Mouse (Mus musculus): ENCODE data around the gene Aspscr1. TPM values are rescaled to one million over a fixed set of nuclear protein-coding genes. Genes with fewer than 3 reads are reported as not detected.

Gene Aspscr1
- total RNA-seq, 2 experiments from 2014 or later, result 48.6 to 55.3 TPM

DNA sequence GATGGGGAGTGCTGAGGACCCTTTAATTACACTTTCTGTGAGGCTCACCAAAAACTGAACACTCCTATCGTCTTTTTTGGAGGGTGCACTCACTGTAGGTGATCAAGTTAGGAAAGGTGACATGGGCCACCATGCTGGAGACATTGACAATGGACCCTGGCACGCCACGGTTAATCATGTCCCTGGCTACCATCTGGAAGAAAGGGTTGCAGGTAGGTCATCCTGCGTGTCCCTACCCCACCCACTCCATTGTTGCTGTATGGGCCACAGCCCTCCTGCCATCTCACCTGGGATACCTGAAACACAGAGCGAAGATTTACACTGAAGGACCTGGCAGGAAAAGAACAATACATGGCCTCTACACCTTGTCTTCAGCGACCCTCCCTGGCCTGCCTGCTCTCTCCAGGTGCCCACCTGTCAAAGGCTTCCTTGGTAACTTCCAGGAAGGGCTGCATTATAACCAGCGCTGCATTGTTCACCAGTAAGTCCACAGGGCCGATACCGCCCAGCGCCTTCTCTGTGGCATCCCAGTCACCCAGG is 57.6 kb downstream of the Aspscr1 start:
- no peak for DNase-seq (ENCODE audit: low spot score in 2 of 2)

DNA sequence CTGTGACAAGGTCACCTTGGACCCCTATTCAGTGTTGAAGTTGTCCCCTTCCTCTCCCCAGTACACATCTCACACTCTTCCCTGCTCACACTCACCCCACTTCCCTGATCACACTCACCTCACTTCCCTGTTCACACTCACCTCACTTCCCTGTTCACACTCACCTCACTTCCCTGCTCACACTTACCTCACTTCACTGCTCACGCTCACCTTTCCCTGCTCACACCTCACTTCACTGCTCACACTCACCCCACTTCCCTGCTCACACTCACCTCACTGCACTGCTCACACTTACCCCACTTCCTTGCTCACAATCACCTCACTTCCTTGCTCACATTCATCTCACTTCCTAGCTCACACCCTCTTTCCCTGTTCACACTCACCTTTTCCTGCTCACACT is 58.6 kb downstream of the Aspscr1 start:
- no peak for DNase-seq (ENCODE audit: low spot score in 2 of 2)

DNA sequence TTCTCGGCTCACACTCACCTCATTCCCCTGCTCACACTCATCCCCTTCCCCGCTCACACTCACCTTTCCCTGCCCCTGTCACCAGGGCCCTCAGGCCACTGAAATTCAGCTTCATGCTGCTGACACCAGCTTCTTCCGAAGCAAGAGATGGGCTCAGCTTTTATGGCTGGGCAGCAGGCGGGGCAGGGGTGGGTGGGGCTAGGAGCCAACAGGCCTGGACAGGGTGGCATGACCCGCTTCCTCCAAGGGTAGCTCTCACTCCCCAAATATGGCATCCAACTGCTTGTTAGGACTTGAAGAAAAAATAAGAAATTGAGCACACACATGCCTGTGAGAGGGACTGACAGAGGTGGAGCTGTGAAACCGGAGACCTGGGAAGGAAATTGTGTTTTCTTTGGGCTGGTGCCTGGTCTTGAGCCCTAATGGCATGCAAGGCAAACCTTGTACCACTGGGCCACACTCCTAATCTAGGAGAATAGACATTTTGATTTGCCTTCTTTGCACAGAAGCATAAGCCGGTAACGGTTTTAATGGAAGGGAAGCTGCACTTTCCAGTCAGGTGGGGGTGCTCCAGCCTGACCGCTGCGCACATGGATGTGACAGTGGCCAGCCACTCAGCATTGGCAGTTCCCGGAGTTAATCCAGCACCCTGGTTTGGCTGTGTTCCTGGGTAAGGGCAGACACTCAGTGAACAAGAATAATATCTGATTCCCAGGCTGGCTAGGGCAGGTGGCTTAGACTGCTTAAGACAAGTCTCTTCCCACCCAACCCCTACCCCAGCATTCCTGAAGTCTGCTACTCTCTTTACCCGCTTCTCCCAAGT is 59.3 kb downstream of the Aspscr1 start, which contains the start of gene Cbr2:
Gene Cbr2, minus strand, starts transcription at position 257 of the 823 bp plus-strand sequence.
- no peak for DNase-seq (ENCODE audit: low spot score in 2 of 2)

DNA sequence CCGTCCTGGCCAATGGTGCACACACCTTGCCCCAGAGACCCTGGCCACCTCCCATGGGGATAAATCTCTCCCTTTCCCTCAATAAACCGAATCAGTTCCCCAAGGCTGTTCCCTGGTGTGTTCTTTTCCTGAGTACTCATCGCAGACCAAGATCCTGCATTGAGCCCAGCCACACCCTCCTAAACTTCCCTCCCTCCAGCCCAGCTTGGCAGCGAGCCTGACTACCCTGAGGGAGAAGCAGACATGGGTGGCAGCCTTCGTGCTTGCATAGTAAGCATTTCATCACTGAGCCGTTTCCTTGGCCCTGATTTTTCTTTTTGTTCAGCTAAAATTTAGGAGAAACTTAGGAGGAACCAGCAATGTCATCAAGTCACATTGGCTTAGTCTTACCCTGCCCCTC is 60.7 kb downstream of the Aspscr1 start:
- DNase-seq (ENCODE audit: low spot score in 2 of 2), result no peak

DNA sequence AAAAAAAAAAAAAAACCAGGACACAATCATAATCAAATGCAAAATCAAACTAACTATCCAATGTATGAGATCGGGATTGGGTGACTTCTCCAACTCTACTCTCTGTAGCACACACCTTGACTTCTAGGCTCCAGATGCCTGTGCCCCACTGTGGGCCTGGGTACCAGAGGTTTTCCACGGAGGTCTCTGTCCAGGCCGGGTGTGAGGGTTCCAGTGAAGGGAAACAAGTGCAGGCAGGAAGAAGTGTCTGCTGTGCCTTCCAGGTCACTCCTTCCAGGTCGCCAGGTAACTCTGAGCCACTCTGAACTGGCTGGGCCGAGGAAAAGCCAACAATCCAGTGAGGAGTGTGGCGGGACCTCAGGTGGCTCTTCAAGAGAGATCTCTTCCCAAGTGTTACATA is 63.7 kb downstream of the Aspscr1 start:
- DNase-seq (ENCODE audit: low spot score in 2 of 2), result no peak

DNA sequence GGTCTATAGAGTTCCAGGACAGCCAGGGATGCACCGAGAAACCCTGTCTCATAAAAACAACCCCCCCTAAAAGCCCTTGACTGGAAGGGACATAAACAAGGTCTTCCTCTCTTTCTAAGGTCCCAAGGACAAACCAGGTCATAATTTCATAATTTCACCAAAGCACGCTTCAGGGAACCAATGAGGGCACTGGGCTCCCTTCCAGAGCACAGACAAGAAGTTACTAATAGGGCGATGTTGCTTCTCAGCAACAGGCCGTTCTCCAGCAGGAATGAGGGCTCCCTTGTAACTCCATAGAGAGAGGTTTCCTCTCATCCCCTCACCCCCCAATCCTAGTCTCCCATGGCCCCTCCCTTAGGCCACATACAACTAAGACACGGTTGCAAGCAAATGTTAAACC is 68.2 kb downstream of the Aspscr1 start:
- DNase-seq (ENCODE audit: low spot score in 2 of 2), result no peak

DNA sequence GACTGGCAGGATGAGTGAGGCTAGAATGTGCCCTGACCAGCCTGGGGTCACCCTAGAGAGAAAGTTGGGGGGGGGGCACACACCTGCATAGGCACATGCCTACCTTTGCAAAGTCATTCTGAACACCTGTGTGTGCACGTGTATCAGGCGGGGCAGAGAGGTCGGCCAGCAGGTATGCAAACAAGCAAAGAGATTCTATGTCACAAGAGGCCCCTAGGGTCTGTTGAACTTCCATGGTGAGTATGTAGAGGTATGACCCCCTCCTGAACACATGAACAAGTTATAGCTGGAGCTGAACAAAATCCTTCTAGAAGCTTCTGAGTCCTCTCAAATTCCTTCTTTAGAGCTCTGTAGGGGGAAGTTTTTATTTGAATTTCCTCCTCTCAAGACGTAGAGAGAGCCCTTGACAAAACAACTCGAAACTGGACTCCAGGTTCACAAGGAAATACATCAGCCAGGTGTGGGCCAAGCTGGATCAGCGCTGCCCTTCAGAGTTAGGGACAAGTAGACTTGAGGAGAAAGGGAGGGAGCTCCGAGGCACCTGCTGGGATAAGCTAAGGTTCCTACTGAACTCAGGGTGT is 71.4 kb downstream of the Aspscr1 start:
- DNase-seq (ENCODE audit: low spot score in 2 of 2), result no peak

DNA sequence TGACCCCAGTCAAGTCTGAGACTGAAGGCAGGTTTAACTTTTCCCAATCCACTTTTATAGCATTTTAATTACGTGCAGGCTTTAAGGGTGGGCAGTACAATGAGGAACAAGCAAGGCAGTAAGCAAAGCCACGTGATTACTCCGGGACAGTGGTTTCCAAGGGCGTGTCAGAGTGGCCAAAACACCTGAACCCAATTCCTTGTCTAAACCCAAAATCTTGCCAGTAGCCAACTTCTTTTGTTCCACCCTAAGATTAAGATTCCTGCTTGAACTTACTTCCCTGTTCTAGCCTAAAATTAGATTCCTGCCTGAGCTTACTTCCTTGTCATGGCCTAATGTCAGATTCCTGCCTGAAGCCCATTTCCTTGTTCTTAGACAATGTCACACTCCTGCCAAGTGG is 75.2 kb downstream of the Aspscr1 start:
- DNase-seq (ENCODE audit: low spot score in 2 of 2), result no peak

DNA sequence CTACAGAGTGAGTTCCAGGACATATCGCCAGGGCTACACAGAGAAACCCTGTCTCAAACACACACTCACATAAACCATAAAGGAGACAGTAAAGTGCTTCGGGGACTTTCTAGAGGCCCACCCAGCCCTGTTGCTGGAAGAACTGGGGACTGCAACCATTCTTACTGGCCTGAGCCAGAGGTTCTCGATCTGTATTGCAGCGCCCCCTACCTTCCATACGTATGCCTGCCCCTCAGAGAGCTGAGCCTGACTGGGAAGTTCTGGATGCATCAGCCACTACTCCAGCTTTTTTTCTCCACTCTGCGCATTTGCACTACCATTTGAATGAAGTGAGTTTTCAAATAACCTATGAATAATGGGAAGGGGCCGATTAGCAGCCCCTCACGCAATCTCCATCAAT is 76.7 kb downstream of the Aspscr1 start:
- DNase-seq (ENCODE audit: low spot score in 2 of 2), result no peak

DNA sequence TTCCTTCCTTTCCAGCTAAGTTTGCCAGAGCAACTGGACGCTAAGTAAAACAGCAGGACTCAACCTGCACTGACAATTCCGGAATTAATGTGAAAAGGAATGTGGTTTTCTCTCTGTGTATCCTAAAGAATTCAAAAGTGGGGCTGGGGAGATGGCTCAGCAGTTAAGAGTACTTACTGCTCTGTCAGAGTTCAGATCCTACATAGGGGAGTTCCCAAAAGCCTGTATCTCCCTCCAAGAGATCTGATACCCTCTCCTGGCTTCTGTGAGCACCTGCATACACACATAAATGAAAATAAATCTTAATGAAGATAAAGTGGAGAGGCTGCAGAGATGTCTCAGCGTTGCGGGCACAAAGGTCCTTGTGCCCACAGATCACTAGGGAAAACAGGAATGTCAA is 78.8 kb downstream of the Aspscr1 start:
- DNase-seq (ENCODE audit: low spot score in 2 of 2), result no peak

Small RNA genes within 50 kb of the gene (microRNA-seq; reads per million reads assigned to microRNA genes)
- not detected for gene Mir6936

Other genes starting within 250 kb of the Aspscr1 start
- gene Nploc4, start 235.3 kb upstream of the Aspscr1 start, total RNA-seq (2021), result 10 to 100 TPM; 68.0 to 80.5 TPM
- gene Tspan10, start 230.3 kb upstream of the Aspscr1 start, total RNA-seq (2021), result 1 to 10 TPM in 1 of 2 experiments, not detected in 1; 4.6 TPM
- under 1 TPM in 1 of 2 experiments, not detected in 1; 0.39 TPM for gene Pde6g, start 219.5 kb upstream of the Aspscr1 start, total RNA-seq (2021)
- 10 to 100 TPM; 19.3 to 24.8 TPM for gene Oxld1, start 214.9 kb upstream of the Aspscr1 start, total RNA-seq (2021)
- 10 to 100 TPM in 1 of 2 experiments, 1 to 10 TPM in 1; 8.9 to 10.1 TPM for gene Ccdc137, start 214.9 kb upstream of the Aspscr1 start, total RNA-seq (2021)
- gene Arl16, start 205.4 kb upstream of the Aspscr1 start, total RNA-seq (2021), result 10 to 100 TPM; 20.8 to 23.8 TPM
- gene Mrpl12, start 188.4 kb upstream of the Aspscr1 start, total RNA-seq (2021), result 100 to 1,000 TPM; 116 to 122 TPM
- gene Slc25a10, start 181.1 kb upstream of the Aspscr1 start, total RNA-seq (2021), result 10 to 100 TPM; 19.6 to 20.0 TPM
- gene Gcgr, start 142.3 kb upstream of the Aspscr1 start, total RNA-seq (2021), result under 1 TPM in 1 of 2 experiments, not detected in 1; 0.26 TPM
- 10 to 100 TPM; 74.0 to 81.3 TPM for gene Mcrip1, start 123.2 kb upstream of the Aspscr1 start, total RNA-seq (2021)
- 10 to 100 TPM; 80.7 to 99.3 TPM for gene Ppp1r27, start 121.8 kb upstream of the Aspscr1 start, total RNA-seq (2021)
- gene P4hb, start 99.7 kb upstream of the Aspscr1 start, total RNA-seq (2021), result 100 to 1,000 TPM; 527 to 538 TPM
- gene Arhgdia, start 91.3 kb upstream of the Aspscr1 start, total RNA-seq (2021), result 100 to 1,000 TPM; 278 to 300 TPM
- gene Alyref, start 74.6 kb upstream of the Aspscr1 start, total RNA-seq (2021), result 100 to 1,000 TPM; 112 to 113 TPM
- 10 to 100 TPM; 72.5 to 86.2 TPM for gene Anapc11, start 74.6 kb upstream of the Aspscr1 start, total RNA-seq (2021)
- gene Npb, start 64.5 kb upstream of the Aspscr1 start, total RNA-seq (2021), result 1 to 10 TPM in 1 of 2 experiments, not detected in 1; 1.3 TPM
- gene Pcyt2, start 55.0 kb upstream of the Aspscr1 start, total RNA-seq (2021), result 10 to 100 TPM; 36.6 to 41.4 TPM
- 10 to 100 TPM; 12.2 to 12.6 TPM for gene Sirt7, start 47.7 kb upstream of the Aspscr1 start, total RNA-seq (2021)
- gene Mafg, start 39.4 kb upstream of the Aspscr1 start, total RNA-seq (2021), result 10 to 100 TPM; 36.7 to 42.6 TPM
- gene Pycr1, start 29.2 kb upstream of the Aspscr1 start, total RNA-seq (2021), result 10 to 100 TPM; 27.6 to 29.0 TPM
- gene Myadml2, start 24.8 kb upstream of the Aspscr1 start, total RNA-seq (2021), result 10 to 100 TPM; 81.2 to 83.4 TPM
- 1 to 10 TPM; 1.2 to 1.7 TPM for gene Notum, start 11.8 kb upstream of the Aspscr1 start, total RNA-seq (2021)
- 10 to 100 TPM; 33.7 to 48.7 TPM for gene Cenpx, start 40.8 kb downstream of the Aspscr1 start, total RNA-seq (2021)
- gene Lrrc45, start 41.0 kb downstream of the Aspscr1 start, total RNA-seq (2021), result 10 to 100 TPM; 16.0 to 21.0 TPM
- gene Rac3, start 48.5 kb downstream of the Aspscr1 start, total RNA-seq (2021), result 1 to 10 TPM; 2.5 to 4.8 TPM
- gene Dcxr, start 54.3 kb downstream of the Aspscr1 start, total RNA-seq (2021), result 1 to 10 TPM; 4.8 to 5.3 TPM
- gene Cbr2, start 59.1 kb downstream of the Aspscr1 start, total RNA-seq (2021), result 10 to 100 TPM in 1 of 2 experiments, 1 to 10 TPM in 1; 9.5 to 10.4 TPM
- gene Hmga1b, start 89.8 kb downstream of the Aspscr1 start, total RNA-seq (2021), result 10 to 100 TPM; 26.7 to 27.1 TPM
- 10 to 100 TPM in 1 of 2 experiments, 1 to 10 TPM in 1; 8.3 to 10.9 TPM for gene Rfng, start 111.2 kb downstream of the Aspscr1 start, total RNA-seq (2021)
- 10 to 100 TPM; 67.1 to 70.9 TPM for gene Gps1, start 111.3 kb downstream of the Aspscr1 start, total RNA-seq (2021)
- gene Dus1l, start 123.4 kb downstream of the Aspscr1 start, total RNA-seq (2021), result 10 to 100 TPM; 37.8 TPM
- gene Fasn, start 151.6 kb downstream of the Aspscr1 start, total RNA-seq (2021), result 10 to 100 TPM; 48.6 to 49.9 TPM

All from gastrocnemius, postnatal 4 days (tissue).